Mouse (Mus musculus): ENCODE measurements around the gene Rbm19.

Gene Rbm19

DNA sequence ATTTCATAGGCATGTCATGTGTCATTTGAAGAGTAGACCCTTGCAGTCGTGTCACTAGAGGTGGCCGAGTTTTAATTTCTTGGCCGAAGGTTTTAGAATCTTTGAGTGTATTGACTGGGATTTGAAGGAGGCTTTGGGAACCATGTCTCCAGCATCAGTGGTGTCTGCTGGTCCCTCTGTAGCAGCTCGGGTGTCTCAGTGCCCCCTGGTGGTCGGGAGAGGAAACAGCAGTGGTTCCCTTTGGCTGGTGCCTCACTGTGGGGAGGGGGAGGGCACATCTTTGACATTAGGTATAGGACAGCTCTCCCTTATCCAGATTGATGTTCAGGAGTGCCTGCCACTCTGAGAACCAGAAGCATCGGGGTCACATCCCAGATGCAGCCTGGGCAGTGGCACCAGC lies 17.7 kb downstream of the Rbm19 start:
- DNase-seq (ENCODE audit: low read depth, low spot score), result peak; percentile 83

- DNase-seq (ENCODE audit: low read depth, low spot score), result no peak
Observed at GRCm38 (mm10) chr5:120135337-120135736, 19.1 kb downstream of the Rbm19 start.

GRCm38 (mm10) chr5:120135823-120136222 lies 19.6 kb downstream of the Rbm19 start:
- DNase-seq (ENCODE audit: low read depth, low spot score), result no peak

- DNase-seq (ENCODE audit: low read depth, low spot score), result no peak
Observed at GRCm38 (mm10) chr5:120136236-120136675, 20.0 kb downstream of the Rbm19 start.

GRCm38 (mm10) chr5:120137038-120137437 lies 20.8 kb downstream of the Rbm19 start:
- no peak for DNase-seq (ENCODE audit: low read depth, low spot score)

- DNase-seq (ENCODE audit: low read depth, low spot score), result no peak
Observed at GRCm38 (mm10) chr5:120137846-120138245, 21.6 kb downstream of the Rbm19 start.

GRCm38 (mm10) chr5:120138406-120138805 lies 22.1 kb downstream of the Rbm19 start:
- no peak for DNase-seq (ENCODE audit: low read depth, low spot score)

GRCm38 (mm10) chr5:120139224-120139623 lies 23.0 kb downstream of the Rbm19 start:
- peak; percentile 68 for DNase-seq (ENCODE audit: low read depth, low spot score)

- DNase-seq (ENCODE audit: low read depth, low spot score), result peak; percentile 70
Observed at GRCm38 (mm10) chr5:120143941-120144340, 27.7 kb downstream of the Rbm19 start.

DNA sequence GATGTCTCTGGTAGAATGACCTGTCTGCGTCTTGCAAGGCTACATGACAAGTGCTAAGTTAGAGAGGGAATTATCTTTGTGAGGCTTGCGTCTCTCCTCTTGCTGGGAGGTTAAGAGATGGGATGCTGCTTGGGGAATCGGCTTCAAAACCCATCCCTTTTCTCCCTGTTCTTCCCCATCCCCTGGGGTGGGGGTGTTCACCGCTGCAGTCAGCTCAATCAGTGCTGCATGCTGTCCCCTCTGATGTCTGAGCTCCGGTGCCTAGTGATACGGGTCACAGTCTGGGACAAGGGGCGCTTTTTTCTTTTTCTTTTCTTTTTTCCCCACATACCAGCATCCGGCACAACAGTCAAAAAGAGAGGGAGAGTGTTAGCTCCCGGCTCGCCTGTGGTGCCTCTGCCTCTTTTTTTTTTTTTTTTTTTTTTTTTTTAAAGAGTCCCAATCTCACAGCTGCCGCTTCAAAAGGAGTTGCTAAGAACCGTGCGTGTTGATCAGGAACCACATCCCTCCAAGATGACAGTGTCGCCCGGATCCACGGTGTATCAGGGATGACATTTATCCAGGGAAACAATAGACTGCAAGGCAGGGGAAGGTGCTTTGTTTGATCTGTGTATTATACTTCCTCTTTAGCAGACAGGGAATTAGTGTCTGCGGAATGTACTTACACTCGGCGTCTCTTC lies 29.2 kb downstream of the Rbm19 start:
- DNase-seq (ENCODE audit: low read depth, low spot score), result no peak

GRCm38 (mm10) chr5:120146051-120146385 lies 29.8 kb downstream of the Rbm19 start:
- DNase-seq (ENCODE audit: low read depth, low spot score), result no peak

GRCm38 (mm10) chr5:120146909-120147308 lies 30.6 kb downstream of the Rbm19 start:
- DNase-seq (ENCODE audit: low read depth, low spot score), result no peak

DNA sequence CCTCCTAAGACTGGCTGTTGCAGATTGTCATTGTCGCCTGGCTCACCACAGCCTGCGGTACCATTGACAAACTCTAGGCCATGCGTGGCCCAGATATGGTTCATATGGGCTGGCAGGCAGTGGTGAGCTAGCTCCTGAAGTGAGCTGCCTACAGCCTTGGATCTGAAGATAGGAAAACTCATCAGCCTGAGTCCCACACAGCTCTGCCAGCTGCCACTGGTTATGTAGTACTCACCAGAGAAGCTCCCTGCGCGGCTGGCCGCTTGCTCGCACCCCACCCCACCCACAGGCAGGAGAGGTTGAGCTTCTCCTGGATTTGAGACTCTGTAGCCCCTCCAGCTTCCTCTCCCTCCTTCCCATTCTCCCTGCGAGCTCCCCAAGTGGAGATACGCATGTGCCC lies 32.0 kb downstream of the Rbm19 start:
- no peak for DNase-seq (ENCODE audit: low read depth, low spot score)

DNA sequence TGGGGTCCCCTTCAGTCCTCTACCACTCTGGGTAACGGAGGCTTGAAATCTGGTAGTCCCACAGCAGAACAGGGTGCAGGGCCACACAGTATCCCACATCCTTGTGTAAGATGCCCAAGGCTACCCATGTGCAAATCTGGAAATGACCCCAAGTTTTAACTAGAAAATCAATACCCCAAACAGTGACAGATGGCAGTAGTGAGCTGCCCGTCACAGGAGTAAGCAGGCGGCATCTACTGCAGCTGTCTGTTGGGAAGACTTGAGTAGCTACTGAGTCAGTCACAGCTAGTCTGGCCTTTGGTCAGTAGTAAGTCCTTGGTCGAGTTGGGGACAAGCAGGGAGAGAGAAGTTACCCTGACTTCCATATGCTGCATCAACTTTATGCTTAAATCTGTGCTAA lies 34.9 kb downstream of the Rbm19 start:
- no peak for DNase-seq (ENCODE audit: low read depth, low spot score)

DNA sequence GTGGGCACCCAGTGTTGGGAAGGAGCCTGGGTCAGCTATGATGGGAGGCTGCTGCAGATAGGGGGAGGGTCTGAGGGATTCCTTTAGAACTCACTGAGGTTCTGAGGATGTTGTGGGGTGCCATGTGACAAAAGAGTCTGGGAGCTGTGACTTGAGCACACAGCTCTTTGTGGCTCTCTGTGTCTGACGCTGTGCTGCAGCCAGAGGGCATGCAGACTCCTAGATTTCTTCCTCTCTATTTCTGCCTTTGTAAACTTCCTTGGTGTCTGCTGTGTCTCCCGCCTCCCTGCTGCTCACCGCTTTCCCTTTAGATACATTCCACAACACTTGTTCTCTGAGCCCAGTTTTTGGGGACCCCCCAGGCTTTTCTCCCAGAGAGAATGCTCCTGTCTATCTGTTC lies 36.9 kb downstream of the Rbm19 start:
- no peak for DNase-seq (ENCODE audit: low read depth, low spot score)

DNA sequence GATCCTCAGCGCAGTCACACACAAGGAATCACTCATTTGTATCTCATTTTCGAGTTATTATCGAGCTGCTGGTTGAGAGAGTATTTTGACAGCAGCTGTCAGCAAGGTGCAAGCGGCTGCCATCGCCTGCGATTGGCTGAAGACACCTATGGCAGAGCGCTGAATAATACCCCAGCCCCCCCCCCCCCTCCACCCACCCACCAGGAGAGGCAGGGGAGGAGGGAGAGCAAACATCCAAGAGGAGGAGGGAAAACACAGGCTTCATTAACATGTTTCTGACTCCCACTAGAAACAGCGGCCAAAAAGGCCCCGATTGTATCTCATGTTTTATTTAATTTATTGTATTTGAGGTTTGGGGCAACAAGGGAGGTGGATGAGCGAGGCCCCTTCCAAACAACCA lies 39.4 kb downstream of the Rbm19 start:
- no peak for DNase-seq (ENCODE audit: low read depth, low spot score)

DNA sequence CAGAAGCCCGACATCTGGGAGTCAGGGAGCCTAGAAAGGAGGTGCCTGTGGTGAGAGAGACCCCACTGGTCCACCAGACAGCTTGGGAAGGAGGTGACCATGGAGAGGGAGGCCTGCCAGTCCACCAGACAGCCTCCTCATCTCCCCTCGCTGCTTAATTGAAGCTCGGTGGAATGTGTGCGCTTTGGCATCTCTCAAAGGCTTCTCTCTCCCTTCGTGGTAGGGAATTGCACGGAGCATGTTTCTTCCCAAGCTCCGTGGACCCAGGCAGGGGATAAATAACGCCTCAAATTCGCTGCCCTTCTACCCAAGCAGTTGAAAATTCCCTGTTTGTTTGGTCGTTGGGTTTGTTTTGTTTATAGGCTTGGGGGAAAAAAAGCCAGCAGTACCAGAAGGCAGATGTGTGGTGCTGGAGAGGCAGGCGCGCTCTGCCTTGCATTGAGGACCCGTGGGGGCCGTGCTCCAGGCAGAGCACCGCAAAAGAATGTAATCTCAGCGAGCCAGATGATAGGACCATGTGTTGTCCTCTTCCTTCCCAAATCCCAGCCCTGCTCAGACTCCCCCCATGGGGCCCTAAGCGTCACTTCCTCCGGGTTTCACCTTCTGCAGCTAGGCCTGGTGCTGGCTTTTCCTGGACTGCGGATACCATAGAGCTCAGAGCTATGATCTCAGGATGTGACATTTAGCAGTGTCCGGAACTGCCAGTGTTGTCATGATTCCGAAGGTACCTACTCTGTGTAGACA lies 40.1 kb downstream of the Rbm19 start:
- DNase-seq (ENCODE audit: low read depth, low spot score), result no peak

GRCm38 (mm10) chr5:120157115-120157514 lies 40.9 kb downstream of the Rbm19 start:
- no peak for DNase-seq (ENCODE audit: low read depth, low spot score)

- no peak for DNase-seq (ENCODE audit: low read depth, low spot score)
Observed at GRCm38 (mm10) chr5:120158476-120158875, 42.2 kb downstream of the Rbm19 start.

DNA sequence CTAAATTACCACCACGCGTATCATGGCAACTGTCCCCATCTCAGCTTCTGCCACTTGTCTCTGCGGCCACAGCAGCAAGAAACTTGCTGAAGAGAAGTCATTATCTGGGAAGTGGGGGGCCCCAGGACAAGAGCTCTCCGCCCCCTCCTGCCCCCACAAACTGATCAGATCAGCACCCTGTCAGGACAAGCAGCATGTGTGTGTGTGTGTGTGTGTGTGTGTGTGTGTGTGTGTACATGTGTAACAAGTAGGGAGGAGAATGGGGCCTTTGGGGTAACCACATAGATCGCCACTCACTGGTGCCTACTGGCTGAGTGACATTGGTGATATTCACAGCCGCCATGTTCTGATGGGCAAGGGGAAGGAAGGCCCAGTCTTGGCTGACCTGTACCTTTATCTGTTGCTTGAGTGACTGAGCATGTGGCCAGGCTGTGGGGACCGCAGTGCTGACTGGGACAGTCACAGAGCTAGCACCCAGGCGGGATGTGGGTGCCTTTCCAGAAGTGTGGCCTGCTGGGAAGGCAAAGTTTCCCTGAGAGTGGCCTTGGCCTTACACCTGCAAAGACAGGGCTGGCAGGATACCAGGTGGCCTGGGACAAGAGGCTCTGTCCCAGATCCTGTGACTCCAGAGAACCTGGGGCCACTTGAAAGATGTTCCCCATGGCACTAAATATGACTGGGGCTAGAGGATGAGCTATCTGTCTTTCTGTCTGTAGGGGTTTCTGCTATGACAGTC lies 44.8 kb downstream of the Rbm19 start:
- no peak for DNase-seq (ENCODE audit: low read depth, low spot score)

DNA sequence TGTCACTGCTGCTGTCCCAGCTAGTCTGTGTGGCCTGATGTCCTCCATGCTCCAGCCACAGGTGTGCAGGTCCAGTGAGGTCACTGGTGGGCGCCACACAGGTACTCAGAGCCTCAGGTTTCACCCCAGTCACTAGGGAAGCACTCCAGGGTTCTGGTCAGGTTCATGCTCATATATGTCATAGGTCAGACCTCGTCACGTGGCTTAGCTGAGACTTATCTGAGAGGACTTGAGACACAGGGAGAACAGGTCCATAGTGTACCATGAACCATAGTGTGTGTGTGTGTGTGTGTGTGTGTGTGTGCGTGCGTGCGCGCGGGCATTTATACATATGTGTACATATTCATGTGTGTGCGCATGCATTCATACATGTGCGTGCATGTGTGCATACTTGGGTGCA lies 46.4 kb downstream of the Rbm19 start:
- no peak for DNase-seq (ENCODE audit: low read depth, low spot score)

DNA sequence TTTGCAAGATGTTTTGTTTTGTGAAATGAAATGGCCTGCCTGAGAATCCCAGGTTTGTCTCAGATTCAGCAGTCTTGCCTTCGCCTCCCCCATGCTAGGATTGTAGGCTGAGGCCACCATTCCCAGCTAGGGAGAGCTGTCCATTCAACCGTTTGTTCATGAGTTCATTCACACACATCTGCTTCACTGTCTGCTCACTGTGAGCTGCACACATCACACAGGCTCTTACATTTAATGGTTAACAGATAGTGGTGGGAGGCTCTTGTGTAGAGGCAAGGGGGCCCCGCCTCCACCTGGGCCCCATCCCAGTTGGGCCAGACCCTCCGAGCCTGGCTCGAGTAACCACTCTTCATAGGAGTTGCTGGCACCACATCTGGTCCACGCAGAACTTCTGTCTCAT lies 47.2 kb downstream of the Rbm19 start:
- no peak for DNase-seq (ENCODE audit: low read depth, low spot score)

GRCm38 (mm10) chr5:120164450-120164849 lies 48.2 kb downstream of the Rbm19 start:
- no peak for DNase-seq (ENCODE audit: low read depth, low spot score)
